Mouse (Mus musculus) liver, adult 2 months (tissue): Measurements from ENCODE around the gene P2rx5.

ENCODE experiments used
- CTCF ChIP-seq: fragments of 200-500 bp; IDR thresholded peaks from 2 replicates; pipeline ENCODE4 v1.5.1; 2011; ENCODE audit warnings: low read depth, low read length, control low read depth
- POLR2A ChIP-seq: fragments of 200-500 bp; IDR thresholded peaks from 2 replicates; pipeline ENCODE4 v1.6.1; 2011; ENCODE audit warnings: low read length, control low read depth; ENCODE audit not compliant: insufficient read depth; ENCODE audit errors: extremely low read depth

DNA sequence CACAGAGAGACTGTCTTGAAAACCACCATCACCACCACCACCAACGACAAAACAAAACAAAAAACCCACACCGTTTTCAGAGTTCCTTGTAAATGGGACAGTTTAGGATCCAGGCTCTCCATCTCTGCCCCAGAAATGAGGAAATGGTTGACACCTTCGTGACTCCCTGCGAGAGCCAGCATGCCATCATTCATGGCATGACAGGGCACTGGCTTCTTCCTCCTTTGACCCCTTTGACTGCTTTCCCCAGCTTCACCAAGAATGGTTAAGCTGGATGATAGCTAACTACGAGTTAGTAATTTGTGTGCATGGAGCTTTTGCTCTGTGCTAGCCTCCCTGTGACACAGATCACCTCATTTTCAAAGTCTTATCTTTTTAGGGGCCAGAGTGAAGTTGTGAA lies 2.1 kb downstream of the P2rx5 start:
- TF ChIP-seq CTCF (no peak), POLR2A (no peak)
